Mouse (Mus musculus): Measurements from ENCODE around the gene Ccdc107. TPM values are rescaled to one million over a fixed set of nuclear protein-coding genes. Genes with fewer than 3 reads are reported as not detected.

Ccdc107 gene
- polyA plus RNA-seq, 1 experiment from 2014 or later: 52.0 TPM

- Histone ChIP-seq H3K9ac (no peak overlapping the region), H3K4me3 (no peak overlapping the region), H3K27ac (no peak overlapping the region), H3K4me1 (peaks cover 16% of the 10 kb centered on the region), H3K36me3 (ENCODE audit: poor library complexity, severe bottlenecking) (no peaks in the 10 kb centered on the region), H3K9me3 (replicated peaks) (no peaks in the 10 kb centered on the region), H3K27me3 (peaks cover 30% of the 10 kb centered on the region), H3K4me2 (no peak overlapping the region)
- ATAC-seq: no peak
- 83% methylated on average over 4 of the region's 4 CpGs for WGBS
Observed at GRCm38 (mm10) chr4:43504269-43504668, 11.6 kb downstream of the Ccdc107 start.

- no peak overlapping the region for H3K4me2 ChIP-seq
- no peak overlapping the region for H3K27ac ChIP-seq
- H3K9me3 ChIP-seq (replicated peaks): no peaks in the 10 kb centered on the region
- peaks cover 33% of the 10 kb centered on the region for H3K27me3 ChIP-seq
- WGBS: 62% methylated on average over 8 of the region's 8 CpGs
- H3K4me1 ChIP-seq: peaks cover 18% of the 10 kb centered on the region
- H3K36me3 ChIP-seq (ENCODE audit: poor library complexity, severe bottlenecking): no peaks in the 10 kb centered on the region
- no peak overlapping the region for H3K4me3 ChIP-seq
- H3K9ac ChIP-seq: no peak overlapping the region
- no peak for ATAC-seq
Observed at GRCm38 (mm10) chr4:43506074-43506473, 13.4 kb downstream of the Ccdc107 start.

GRCm38 (mm10) chr4:43506536-43507185, 14.0 kb downstream of the Ccdc107 start, which contains the start of gene Car9:
Car9 (plus strand) TSS chr4:43506966.
- no peak within 1 kb of the TSS for H3K9ac ChIP-seq
- no peaks in the 10 kb centered on the region for H3K36me3 ChIP-seq (ENCODE audit: poor library complexity, severe bottlenecking)
- H3K4me2 ChIP-seq: peak within 1 kb of the TSS; percentile 56
- ATAC-seq: no peak
- H3K27ac ChIP-seq: no peak within 1 kb of the TSS
- H3K27me3 ChIP-seq: peaks cover 33% of the 10 kb centered on the region
- 54% methylated on average over 9 of the region's 9 CpGs for WGBS
- peaks cover 18% of the 10 kb centered on the region for H3K4me1 ChIP-seq
- no peak within 1 kb of the TSS for H3K4me3 ChIP-seq
- H3K9me3 ChIP-seq (replicated peaks): no peaks in the 10 kb centered on the region

GRCm38 (mm10) chr4:43507938-43508665, 15.4 kb downstream of the Ccdc107 start:
- H3K4me2 ChIP-seq: peak overlapping the region; percentile 56
- no peaks in the 10 kb centered on the region for H3K36me3 ChIP-seq (ENCODE audit: poor library complexity, severe bottlenecking)
- H3K9me3 ChIP-seq (replicated peaks): no peaks in the 10 kb centered on the region
- peaks cover 18% of the 10 kb centered on the region for H3K4me1 ChIP-seq
- peak overlapping the region; percentile 45 for H3K9ac ChIP-seq
- 0 out of 2 replicates have a peak, but pooled peaks have one; percentile 41 for ATAC-seq
- H3K4me3 ChIP-seq: peak overlapping the region; percentile 31
- 9% methylated on average over 19 of the region's 22 CpGs for WGBS
- H3K27ac ChIP-seq: no peak overlapping the region
- H3K27me3 ChIP-seq: peaks cover 33% of the 10 kb centered on the region

- H3K4me3 ChIP-seq: peak overlapping the region; percentile 31
- peaks cover 29% of the 10 kb centered on the region for H3K27me3 ChIP-seq
- WGBS: 7% methylated on average over 13 of the region's 13 CpGs
- peaks cover 18% of the 10 kb centered on the region for H3K4me1 ChIP-seq
- H3K4me2 ChIP-seq: peak overlapping the region; percentile 56
- H3K27ac ChIP-seq: no peak overlapping the region
- peak; percentile 55; the same call in 1 of the 2 replicates for ATAC-seq
- no peaks in the 10 kb centered on the region for H3K9me3 ChIP-seq (replicated peaks)
- H3K36me3 ChIP-seq (ENCODE audit: poor library complexity, severe bottlenecking): no peaks in the 10 kb centered on the region
- H3K9ac ChIP-seq: peak overlapping the region; percentile 45
Observed at GRCm38 (mm10) chr4:43508666-43508997, 15.9 kb downstream of the Ccdc107 start.

- H3K4me1 ChIP-seq: peaks cover 18% of the 10 kb centered on the region
- peak overlapping the region; percentile 56 for H3K4me2 ChIP-seq
- H3K27me3 ChIP-seq: peaks cover 29% of the 10 kb centered on the region
- H3K27ac ChIP-seq: no peak overlapping the region
- WGBS: 13% methylated on average over 9 of the region's 9 CpGs
- no peaks in the 10 kb centered on the region for H3K36me3 ChIP-seq (ENCODE audit: poor library complexity, severe bottlenecking)
- H3K9ac ChIP-seq: peak overlapping the region; percentile 45; the same call in 1 of the 2 replicates
- peak overlapping the region; percentile 31; the same call in 1 of the 2 replicates for H3K4me3 ChIP-seq
- no peaks in the 10 kb centered on the region for H3K9me3 ChIP-seq (replicated peaks)
- ATAC-seq: no peak
Observed at GRCm38 (mm10) chr4:43509109-43509508, 16.4 kb downstream of the Ccdc107 start.

GRCm38 (mm10) chr4:43511675-43512454, 19.2 kb downstream of the Ccdc107 start:
- Histone ChIP-seq H3K4me3 (no peak overlapping the region), H3K9me3 (replicated peaks) (no peaks in the 10 kb centered on the region), H3K9ac (no peak overlapping the region), H3K4me2 (no peak overlapping the region), H3K4me1 (peaks cover 18% of the 10 kb centered on the region), H3K27me3 (peaks cover 24% of the 10 kb centered on the region), H3K36me3 (ENCODE audit: poor library complexity, severe bottlenecking) (no peaks in the 10 kb centered on the region), H3K27ac (no peak overlapping the region)
- no peak for ATAC-seq
- 82% methylated on average over 19 of the region's 19 CpGs for WGBS

- H3K4me1 ChIP-seq: peaks cover 18% of the 10 kb centered on the region
- peaks cover 16% of the 10 kb centered on the region for H3K27me3 ChIP-seq
- no peak overlapping the region for H3K4me2 ChIP-seq
- H3K27ac ChIP-seq: no peak overlapping the region
- no peak for ATAC-seq
- WGBS: 68% methylated on average over 7 of the region's 7 CpGs
- H3K9me3 ChIP-seq (replicated peaks): no peaks in the 10 kb centered on the region
- no peak overlapping the region for H3K9ac ChIP-seq
- H3K4me3 ChIP-seq: no peak overlapping the region
- no peaks in the 10 kb centered on the region for H3K36me3 ChIP-seq (ENCODE audit: poor library complexity, severe bottlenecking)
Observed at GRCm38 (mm10) chr4:43512653-43513052, 20.0 kb downstream of the Ccdc107 start.

GRCm38 (mm10) chr4:43513300-43513699, 20.6 kb downstream of the Ccdc107 start:
- H3K36me3 ChIP-seq (ENCODE audit: poor library complexity, severe bottlenecking): no peaks in the 10 kb centered on the region
- 88% methylated on average over 4 of the region's 4 CpGs for WGBS
- H3K9me3 ChIP-seq (replicated peaks): no peaks in the 10 kb centered on the region
- no peak overlapping the region for H3K4me2 ChIP-seq
- H3K4me1 ChIP-seq: peaks cover 12% of the 10 kb centered on the region
- no peak overlapping the region for H3K4me3 ChIP-seq
- H3K27me3 ChIP-seq: peaks cover 11% of the 10 kb centered on the region
- H3K9ac ChIP-seq: no peak overlapping the region
- ATAC-seq: no peak
- no peak overlapping the region for H3K27ac ChIP-seq

- peaks cover 8% of the 10 kb centered on the region for H3K27me3 ChIP-seq
- 87% methylated on average over 4 of the region's 4 CpGs for WGBS
- H3K9me3 ChIP-seq (replicated peaks): no peaks in the 10 kb centered on the region
- H3K4me1 ChIP-seq: peaks cover 9% of the 10 kb centered on the region
- H3K4me3 ChIP-seq: no peak overlapping the region
- no peak overlapping the region for H3K27ac ChIP-seq
- H3K36me3 ChIP-seq (ENCODE audit: poor library complexity, severe bottlenecking): no peaks in the 10 kb centered on the region
- H3K4me2 ChIP-seq: no peak overlapping the region
- ATAC-seq: no peak
- no peak overlapping the region for H3K9ac ChIP-seq
Observed at GRCm38 (mm10) chr4:43513791-43514190, 21.1 kb downstream of the Ccdc107 start.

- Histone ChIP-seq H3K4me1 (peaks cover 12% of the 10 kb centered on the region; the same call in 1 of the 2 replicates), H3K4me2 (no peak overlapping the region), H3K9me3 (replicated peaks) (no peaks in the 10 kb centered on the region), H3K4me3 (no peak overlapping the region), H3K36me3 (ENCODE audit: poor library complexity, severe bottlenecking) (no peaks in the 10 kb centered on the region), H3K27me3 (peaks cover 16% of the 10 kb centered on the region), H3K27ac (no peak overlapping the region), H3K9ac (no peak overlapping the region)
- 76% methylated on average over 11 of the region's 11 CpGs for WGBS
- ATAC-seq: no peak
Observed at GRCm38 (mm10) chr4:43515764-43516708, 23.3 kb downstream of the Ccdc107 start.
